Mouse (Mus musculus) kidney, postnatal 10 days (tissue): ENCODE results near the gene Calhm6.

Experiments used
- DNase-seq: peaks from one replicate; pipeline ENCODE4 v3.0.0; 2021; ENCODE audit warnings: mixed read lengths

Calhm6 gene

DNA sequence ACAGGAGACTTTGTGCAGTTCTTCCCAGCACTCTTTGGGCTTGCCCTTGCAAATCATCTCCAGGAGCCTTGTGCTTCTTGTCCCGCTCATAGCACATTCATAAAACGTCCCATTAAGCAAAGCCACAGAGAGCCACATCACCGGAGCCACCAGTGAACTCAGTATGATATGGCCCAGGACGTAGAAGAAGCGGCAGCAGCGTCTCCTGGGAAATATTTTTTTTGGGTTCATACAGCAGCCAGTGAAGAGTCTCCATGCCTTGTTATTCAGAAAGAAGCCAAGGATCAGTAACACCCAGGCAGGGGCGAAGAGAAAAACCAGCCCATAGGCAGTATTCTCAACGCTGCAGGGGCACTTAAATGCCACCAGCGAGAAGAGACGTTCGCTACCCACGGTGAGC lies 31.8 kb downstream of the Calhm6 start:
- DNase-seq = no peak

DNA sequence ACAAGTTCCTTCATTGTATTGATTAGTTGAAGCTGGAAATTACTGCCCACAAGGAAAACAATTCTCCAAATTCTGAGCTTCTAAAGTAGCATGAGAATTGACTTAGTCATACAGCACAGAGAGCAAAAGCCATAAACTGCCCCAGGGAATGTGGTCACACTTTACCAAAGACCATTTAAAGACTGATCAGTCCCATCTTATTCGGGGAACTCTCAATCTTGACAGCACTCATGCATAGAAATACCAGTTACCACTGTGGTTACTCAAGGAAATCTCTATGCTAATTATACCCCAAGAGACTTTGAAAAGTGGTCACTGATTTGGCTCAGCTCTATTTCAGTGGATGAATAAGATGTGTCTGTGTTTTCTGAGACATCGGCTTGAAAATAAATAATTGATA lies 32.6 kb downstream of the Calhm6 start:
- no peak for DNase-seq

DNA sequence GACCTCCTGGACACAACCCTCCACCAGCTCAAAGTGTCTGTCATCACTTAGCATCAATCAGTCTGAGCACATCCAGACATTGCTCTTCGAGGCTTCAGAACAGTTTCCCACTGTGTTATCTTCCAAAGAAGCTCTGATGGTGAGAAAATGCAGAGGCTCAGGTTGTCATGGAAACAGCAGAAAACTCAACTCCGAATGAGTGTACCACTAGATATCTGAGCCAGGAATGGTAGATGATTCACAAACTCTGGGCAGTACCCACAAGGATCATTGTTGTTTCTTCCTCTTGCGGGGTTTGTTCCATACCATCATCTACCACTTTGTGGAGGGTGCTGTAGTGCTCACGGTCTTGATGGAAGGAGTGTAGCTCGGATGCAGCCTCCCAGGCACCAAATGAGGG lies 35.9 kb downstream of the Calhm6 start:
- no peak for DNase-seq

DNA sequence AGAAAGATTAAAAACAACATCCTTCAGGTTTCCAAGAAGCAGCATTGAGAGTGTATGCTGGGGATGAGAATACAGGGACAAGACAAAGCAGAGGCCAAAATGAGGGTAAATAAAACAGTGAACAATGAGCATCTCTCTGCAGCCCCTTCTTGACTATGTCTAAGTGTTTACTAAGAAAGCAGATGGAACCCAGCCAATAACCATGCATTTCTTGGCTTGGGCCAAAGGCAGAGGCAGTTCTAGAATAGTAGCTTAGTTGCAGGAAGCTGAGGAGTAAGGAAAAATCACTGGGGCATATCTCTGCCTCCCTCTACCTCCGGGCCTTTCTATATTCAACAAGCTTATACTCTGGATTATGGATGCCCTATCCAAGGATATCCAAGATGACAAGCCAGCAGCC lies 37.3 kb downstream of the Calhm6 start:
- DNase-seq = peak; percentile 11

DNA sequence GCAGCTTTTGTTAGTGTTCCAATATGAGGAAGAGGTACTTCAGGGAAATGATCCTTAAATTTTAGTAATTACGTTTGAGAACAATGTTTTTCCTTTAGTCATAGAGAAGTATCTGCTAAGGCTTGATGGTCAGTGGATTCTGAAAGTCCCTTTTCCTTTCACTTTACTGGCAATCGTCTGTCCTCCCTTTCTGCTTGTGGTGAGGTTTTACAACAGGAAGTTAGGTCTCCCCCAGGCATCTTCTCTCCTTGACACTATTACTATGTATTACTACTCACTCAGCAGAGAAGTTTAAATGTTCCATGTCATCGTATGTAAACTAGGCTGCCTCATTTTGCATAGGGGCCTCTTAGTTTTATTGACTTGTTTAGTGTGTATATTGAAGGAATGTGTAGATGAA lies 38.3 kb downstream of the Calhm6 start:
- DNase-seq = no peak

DNA sequence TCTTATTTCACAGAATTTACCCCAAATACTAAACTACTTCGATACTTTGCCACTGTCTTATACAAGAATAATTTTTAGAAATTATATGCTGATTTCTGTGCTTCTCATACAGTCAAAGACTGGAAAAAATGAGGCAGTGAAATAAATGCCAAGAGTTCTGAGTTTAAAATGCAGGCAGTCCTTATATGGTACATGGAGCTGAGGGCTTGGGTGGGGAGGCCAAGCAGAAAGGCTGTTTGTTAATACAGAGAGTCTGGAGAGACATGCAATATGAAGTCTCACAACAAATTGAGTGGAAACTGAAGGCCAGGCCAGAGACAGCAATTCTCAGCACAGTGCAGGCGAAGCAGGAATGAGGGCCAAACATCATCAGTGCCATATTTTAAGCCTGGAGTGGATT lies 39.3 kb downstream of the Calhm6 start:
- DNase-seq = no peak

DNA sequence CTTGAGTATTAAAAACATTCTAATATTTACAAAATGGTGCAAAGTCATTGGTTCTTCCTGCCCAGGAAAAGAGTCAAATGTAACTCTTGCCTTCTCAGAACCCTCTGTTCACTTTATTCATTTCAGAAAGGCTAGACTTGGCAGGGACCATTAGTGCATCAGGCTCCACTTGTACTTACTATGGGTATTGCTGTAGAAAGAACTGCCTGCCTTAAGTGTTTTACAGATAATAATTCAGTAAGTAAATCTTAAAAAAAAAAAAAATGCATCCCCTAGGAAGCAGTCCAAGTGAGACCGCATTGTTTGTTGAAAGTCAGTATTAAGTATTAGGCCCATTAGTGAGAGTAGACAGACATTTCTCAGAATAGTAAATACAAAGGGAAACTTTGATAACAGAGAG lies 41.3 kb downstream of the Calhm6 start:
- DNase-seq = no peak
